Mouse (Mus musculus) ovary, postnatal 10 days (tissue): ENCODE measurements around the gene Arid5b.

ENCODE experiments used
- DNase-seq: peaks from one replicate; pipeline ENCODE4 v3.0.0; 2022; ENCODE audit warnings: low spot score

Gene Arid5b

DNA sequence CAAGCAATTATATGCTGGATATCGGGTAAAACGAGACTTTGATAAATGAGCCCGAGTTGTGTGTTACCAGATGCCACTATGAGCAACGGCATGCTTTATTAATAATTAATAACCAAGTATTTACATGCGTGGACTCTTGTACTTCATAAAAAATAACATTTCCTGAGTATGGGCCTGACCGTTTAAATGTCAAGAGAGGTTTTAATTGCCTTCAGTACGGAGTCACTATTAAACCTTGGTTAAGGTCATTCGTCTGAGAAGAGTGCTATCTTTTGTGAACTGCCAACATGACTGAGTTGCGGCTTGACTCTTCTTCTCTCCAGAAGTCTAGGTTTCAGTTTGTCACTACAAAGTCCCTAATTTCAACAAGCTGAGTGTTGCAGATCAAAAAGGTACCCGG, 8.8 kb downstream of the Arid5b start:
- DNase-seq, result no peak

DNA sequence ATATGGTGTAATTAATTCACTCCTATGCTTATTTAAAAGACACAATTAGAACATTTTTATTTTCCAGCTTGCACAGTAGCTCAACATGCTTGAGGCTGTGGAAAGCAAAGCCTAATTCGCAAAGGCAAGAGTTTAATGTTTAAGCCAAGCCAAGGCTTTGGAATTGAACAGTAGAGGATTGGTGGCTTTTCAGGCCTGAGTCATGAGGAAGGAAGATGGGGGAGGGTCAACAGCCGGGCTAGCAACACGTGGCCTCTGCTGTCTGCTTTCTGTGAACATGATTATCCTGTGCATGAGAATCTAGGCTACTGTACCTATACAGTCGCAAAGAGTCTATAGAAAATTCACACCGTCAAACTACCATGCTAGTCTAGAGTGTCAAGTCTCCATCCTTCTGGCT, 9.9 kb downstream of the Arid5b start:
- DNase-seq, result no peak

DNA sequence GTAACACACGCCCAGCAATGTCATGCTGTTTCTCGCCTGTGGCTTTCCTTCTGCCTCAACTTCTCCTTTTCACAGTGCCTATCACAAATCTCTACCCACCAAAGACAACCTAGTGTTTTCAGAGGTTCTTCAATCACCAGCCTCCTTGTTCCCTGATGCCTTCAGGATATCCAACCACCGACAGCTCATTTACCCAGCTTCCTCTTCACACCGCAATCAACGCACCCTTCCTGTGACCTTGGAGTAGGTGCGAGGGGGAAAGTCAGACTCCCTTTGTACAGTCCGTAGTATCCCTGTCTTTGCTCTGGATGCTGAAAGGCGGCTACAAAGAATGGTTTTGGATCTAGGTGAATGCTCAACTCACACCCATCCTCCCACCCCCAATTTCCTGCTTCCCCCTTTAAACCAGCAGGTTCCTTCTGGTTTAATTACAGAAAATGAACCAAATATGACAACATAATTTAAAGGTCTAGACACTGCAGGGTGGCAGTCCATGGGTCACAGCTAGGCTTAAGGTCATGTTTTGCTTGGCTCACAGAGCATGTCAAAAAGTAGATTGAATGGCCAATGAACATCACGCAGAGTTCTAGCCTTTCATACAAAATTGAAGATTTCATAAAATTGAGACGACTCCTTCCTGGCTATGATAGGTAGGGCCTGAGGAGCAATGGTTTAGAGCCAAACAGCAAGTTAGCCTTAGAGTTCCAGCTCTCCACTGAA, 14.4 kb downstream of the Arid5b start:
- no peak for DNase-seq

DNA sequence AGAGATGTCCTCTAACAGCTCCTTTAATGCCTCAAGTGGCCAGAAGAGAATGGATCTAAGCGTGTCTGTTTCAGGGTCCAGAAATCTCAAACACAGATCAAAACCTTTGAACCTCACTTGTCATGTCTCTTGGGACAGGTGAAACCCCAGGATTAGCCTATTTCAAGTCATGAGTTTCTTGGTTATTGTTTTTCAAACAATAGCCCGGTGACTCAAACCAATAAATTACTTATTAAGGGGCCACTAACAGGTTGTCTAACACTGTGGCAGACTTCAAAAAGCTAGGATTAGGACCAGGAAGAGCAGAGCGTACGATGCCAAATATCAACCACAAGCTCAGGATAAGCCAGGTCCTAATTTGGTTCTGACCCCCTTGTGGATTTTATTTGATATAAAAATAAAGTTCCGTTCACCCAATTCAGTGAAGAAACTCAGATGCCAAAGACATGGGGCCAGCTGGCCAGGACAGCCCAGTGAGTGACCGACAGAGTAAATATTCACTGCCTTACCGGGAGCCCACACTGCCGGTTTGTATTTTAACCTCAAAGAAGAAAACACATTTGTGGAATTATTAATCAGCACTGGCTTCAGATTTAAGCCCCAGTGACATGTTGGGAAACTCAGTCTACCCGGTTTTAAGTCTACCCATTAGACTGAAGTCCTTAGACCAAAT, 15.1 kb downstream of the Arid5b start:
- no peak for DNase-seq

DNA sequence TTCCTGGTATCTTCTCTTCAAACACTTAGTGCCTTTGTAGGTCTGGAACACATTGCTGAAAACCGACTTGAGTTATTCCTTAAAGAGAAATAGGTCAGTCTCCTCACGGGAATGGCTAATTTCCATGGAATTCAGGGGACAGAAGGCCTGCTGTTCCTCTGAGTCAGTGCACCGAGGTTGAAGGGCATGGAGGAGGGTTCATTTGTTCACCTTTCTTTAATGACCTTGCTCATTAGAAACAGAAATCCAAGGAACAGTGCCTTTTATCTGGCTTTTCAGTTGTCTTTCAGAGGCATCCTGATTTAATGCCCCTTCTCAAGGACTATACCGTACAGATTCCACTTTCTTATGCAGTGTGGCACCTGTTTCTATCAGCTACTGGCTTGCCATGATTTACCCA, 18.9 kb downstream of the Arid5b start:
- no peak for DNase-seq

DNA sequence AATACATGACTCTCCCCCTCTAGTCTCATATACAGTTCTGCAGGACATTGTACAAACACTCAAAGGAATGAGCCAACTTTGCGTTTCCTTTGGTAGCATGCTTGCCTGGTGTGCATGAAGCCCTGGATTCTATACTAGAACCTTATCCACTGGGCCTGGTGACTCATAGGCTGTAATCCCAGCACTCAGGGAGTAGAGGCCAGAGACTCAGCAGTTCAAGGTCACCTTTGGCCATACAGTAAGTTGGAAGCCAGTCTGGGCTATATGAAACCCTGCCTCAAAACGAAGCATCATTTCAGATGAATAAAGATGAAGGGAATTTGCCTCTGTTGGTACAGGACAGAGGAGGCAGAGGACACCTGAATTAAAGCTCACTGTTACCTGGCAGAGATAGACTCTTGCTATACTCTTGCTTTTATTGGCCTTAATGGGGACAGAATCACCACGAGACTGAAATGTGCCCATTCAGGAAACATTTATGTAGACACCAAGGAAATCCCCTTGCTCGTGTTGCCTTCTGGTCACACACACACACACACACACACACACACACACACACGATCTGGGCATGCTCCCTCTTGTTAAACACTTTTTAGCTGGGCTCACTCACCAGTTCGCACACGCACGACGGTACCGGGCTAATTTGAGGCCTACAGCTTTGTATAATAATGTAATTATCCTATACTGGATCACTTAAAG, 21.0 kb downstream of the Arid5b start:
- DNase-seq, result no peak

DNA sequence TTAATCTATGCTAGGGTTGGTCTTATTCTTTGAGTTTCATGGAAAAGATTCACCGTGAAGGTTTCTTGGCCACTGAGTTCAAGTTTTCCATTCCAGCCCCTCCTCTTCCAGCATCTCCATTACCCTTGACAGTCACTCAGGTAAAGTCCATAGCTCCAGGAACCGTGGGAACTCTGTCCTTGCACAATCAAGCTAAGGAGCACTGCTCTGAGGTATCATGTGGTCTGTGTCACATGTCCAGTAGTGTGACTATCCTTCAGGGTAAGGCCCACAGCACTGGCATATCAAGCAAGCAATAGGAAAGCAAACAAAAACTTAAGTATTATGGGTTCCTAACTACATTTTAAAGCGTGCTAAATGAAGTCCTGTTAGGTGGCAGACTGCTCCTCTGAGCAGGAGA, 22.4 kb downstream of the Arid5b start:
- no peak for DNase-seq

DNA sequence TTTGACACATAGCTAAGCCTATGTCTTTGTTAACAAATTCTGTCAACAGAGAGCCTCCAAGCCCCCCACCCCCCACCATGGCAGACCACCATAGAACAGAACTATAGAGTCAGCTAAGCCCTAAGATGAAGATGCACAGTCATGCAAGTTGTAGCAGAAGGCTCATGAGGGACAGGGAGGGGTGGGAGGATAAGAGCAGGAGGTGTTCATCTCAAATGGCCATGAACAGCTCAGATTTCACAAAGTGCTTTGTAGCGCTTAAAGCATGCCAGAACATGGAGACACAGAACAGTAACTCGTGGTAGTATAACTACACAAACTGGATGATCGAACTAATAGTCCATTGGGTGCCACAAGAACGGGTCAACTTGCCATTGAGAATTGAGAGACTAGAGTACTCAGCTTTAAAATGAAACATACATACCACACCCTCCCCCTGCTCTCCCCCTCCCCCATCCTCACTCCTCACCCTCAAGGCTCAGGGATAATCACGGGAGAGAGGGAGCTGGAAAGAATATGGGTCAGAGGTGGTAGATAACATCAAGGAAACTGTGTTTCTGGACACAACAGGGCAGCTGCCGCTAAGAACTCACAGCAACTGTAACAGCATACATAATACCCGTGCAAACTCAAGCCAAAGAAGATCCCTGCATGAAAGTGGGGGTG, 25.0 kb downstream of the Arid5b start:
- DNase-seq, result no peak

DNA sequence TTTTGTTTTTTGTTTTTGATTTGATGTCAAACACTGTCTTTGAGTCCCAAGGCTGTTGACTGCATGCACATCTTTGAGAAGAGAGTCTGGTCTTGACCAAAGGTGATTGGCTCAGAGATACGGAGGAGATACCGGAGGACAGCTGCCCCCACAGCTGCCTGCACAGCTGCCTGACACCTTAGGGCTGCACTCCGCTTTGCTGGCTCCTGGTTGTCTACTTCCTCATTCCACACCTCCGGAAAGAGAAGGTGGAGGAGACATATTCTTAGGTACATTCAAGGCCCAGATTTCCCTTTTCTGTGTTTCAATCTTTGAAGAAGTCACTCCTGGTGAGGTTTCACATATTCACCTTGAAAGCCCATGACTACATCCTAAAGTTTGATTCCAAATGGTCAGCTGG, 25.9 kb downstream of the Arid5b start:
- DNase-seq, result no peak

DNA sequence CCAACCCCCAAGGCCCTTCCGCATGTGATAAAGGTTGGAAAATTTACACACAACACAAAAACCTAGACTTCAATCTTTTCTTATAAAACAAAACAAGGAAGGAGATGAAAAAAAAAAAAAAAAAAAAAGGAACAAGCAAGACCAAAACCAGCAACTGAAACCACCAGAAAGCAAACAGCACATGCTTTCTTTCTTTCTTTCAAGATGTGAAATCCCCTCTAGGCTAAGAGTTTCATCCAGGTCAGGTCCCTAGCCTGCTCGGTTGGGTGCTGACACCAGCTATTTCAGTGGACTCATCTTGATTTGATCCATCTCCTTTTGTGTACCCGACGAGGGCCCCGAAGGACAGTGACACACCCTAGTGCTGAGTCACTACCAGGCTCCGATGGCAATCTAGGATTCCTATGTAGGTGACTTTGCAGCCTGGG, 29.2 kb downstream of the Arid5b start:
- DNase-seq, result no peak

DNA sequence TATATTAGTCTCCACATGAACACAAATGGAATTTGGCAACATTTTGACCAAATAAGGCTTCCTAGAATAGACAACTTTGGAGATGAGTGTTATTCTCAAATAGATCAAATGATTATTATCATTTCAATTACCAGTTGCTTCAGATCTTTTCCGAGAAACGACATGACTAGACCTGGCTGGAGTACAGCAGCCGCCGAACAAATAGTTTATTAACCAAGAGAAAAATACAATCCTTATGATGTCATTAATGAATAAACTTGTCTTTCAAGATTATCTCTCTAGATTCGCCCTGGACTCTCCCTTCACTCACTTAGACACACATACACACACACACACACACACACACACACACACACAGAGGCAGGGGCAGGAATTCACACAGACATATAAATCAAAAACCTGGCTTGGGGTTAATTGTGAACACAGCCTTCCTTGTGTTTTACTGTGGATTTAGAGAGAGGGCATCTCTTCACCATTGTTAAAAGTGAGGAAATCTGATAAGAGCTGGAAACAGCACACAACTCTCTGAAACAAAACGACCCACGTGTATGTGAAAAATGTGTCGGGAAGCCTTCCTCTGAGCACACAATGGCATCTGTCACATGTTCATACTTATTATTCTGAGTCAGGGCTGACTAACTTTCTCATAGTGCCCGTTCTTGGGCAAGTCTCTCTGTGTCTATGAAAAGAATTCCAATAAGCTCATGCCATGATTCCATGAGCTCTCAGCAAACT, 30.1 kb downstream of the Arid5b start:
- DNase-seq, result no peak

DNA sequence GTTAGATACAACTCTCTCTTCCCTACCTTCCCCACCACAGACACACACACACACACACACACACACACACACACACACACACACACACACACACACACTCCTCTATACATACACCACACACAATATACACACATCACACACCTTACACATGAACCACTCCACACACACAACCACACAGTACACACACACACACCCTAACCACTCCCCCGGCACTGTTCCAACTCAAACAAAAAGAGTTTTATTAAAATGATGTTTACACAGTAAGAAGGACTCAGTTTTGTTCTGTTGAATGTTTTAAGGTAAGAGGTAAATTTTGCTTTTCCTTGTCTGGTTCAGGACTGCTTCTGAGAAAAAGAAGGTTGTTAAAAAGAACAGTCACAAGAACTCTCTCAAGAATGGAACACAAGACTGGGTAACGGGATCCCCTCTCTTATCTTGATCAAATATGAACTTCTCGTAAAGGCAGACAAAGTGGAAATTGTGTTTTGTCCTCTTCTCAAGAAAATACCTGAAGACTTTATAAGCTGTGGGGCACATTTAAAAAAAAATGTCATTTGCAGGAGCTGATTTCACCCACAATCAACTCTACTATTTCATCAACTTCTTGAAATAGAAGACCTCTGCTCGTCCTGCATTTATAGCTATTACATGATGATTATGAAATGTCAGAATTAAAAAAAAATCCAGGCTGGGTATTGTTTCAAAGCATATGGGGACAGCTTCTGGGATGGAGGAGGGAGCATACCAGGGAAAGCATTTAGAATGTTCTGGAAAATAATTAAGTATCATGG, 30.9 kb downstream of the Arid5b start:
- DNase-seq, result no peak

DNA sequence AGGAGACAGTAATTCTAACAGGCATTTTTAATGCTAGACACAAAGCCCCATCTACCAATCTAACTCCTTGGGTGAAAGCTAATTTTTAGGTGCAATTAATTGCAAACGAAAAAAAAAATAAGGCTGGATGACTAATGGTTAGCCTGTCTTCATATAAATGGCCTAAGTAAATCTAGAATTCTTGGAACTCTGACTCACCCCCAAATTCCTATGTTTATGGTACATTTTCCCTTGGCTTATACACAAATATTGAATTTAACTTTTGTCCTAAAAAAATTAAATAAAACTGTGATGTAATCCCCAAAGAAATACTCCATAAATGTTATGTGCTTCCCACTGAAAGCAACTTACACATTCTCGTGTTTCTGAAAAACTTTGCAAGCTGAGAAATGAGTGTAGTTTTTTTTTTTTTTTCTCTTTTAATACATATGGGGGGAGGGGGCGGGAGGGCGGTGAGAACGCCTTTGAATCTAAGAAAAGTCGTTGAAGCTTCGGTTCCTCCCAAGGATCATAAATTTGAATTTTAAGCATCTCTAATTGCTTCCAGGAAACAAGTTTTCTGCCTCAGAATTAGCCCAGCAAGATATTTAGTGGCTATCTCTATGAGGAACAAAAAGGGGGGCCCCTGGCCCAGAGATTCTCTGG, 31.8 kb downstream of the Arid5b start:
- DNase-seq, result no peak

DNA sequence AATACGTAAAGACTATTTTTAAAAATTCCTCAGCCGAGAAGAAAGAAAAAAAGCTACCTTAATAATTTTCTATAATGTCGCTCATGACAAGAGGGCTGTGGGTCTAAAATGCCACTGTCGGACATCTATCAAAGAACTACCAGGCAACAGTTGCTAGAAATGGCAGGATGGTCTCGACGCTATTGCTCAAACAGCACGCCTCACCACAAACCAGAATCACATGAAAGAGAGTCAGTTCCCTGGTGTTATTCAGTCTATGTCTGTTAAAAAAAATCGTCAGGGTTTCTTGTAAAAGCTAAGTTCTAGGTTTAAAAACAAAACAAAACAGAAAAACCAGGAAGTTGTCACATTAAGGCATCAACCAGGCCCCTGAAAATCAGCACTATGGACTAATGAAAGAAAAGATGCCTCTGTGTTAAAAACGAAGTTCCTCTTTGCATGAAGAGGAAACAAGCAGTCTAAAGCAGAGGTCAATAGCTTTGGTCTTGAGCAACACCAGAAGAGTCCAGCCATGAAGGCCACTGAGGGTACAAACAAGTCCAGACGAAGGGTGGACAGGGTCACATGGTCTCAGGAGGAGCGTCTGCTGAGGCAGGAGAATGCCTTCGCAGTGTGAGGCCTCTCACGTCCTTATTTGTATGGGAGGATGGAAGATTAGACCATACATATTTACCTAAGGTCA, 37.6 kb downstream of the Arid5b start:
- DNase-seq, result no peak

DNA sequence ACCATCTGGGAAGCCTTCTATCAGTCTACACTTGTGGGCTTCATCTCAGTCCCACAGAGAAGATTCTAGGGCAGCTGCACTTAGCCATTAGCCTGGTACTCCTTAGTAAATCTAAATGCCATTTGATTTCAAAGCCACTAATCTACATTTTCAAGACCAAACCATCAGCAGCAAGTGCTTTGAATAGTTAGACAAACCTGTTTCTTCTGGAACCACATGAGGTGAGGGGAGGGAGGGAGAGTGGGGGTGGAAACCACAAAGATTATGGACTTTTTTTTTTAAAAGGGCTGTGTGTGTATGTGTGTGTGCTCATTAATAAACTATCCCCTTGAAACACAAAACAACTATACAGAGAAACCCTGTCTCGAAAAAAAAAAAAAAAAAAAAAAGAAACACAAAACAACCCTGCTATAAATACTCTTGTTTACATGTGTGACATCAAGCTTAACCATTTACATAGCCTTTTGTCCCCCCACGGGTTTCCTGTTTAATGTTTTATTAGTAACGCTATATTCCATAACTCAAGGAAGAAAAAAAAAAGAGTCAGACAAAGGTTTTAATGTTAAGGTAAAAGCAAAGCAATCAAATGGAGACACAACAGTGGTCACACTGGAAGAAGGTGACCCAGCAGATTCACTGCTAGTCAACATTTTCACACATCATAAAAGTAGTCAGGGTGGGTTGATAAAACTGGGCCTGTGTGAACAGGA, 38.3 kb downstream of the Arid5b start:
- DNase-seq, result no peak

DNA sequence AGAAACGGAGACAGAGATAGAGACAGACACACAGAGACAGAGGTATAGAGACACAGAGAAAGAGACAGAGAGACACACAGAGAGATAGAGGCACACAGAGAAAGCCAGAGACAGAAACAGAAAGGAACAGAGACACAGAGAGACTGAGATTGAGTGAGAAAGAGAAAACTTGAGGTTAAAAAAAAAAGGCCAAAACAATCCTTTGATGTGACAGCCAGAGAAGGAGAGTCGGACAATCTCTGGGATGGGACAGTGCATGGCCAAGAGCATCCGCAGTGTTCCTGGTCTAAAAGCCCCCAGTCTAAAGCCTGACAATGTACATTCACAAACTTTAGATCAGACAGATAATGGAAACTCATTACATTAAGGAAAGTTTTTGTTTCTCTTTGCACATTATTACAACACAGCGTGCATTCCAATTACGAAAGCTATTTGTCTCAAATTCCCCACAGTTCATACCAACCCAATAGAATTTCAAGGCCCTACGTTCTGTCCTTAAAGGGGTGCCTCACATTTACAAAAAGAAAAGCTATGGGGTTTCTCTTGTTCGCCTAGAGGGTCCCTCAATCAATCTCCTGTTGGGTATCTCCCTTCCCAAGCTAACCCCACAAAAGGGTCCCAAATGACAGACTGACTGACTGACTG, 39.0 kb downstream of the Arid5b start:
- no peak for DNase-seq

DNA sequence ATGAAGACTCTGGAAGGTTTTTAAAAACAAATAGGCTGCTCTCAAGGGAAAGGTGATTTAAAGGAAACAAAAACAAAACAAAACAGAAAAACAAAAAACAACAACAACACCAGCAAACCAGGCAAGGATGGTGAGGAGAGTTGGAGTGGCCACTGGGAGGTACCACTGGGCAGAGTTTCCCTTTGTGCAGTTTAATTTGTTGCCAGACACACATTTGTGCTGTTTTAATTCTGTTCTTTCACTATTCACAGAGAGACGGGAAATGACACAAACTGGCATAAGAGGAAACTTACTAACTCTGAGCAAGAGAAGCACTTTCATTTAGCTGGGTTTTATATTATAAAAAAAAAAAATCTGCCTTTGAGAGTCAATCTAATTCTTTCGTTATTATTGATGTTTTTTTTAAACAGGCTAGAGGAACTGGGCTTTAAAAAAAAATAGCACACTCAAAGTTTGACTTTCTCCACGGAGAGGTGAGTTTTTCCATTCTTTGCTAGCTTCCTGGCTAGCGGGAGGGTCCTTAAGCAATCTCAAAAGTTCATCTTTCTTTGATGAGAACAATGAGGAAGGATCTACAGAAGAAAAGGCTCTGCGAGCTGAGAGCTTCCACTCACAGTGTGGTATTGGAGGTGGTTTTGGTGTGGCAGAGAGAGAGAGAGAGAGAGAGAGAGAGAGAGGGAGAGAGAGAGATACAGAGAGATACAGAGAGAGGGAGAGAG, 39.7 kb downstream of the Arid5b start:
- no peak for DNase-seq

DNA sequence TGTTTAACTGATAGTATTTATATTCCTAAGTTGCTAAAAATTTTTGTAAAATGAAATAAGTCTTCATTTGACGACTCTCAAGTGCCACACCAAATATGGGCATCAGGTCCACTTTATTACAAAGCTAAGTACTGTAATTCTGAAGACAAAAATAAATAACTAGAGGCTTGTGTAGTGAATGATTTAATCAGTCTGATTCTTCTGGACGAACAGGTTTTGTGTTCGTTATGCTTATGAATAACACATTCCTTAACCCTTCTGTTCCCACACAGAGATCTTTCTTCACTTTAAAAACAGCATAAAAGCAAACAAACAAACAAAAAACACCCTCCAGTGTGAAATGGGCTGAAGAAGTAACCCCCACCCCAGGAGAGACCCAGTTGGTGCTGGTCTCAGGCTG, 40.4 kb downstream of the Arid5b start:
- DNase-seq, result no peak
